Mouse (Mus musculus): ENCODE measurements around the gene Ak2. TPM values are rescaled to one million over a fixed set of nuclear protein-coding genes. Genes with fewer than 3 reads are reported as not detected.

Ak2 gene
- polyA plus RNA-seq, 1 experiment from 2014 or later = 173 TPM

DNA sequence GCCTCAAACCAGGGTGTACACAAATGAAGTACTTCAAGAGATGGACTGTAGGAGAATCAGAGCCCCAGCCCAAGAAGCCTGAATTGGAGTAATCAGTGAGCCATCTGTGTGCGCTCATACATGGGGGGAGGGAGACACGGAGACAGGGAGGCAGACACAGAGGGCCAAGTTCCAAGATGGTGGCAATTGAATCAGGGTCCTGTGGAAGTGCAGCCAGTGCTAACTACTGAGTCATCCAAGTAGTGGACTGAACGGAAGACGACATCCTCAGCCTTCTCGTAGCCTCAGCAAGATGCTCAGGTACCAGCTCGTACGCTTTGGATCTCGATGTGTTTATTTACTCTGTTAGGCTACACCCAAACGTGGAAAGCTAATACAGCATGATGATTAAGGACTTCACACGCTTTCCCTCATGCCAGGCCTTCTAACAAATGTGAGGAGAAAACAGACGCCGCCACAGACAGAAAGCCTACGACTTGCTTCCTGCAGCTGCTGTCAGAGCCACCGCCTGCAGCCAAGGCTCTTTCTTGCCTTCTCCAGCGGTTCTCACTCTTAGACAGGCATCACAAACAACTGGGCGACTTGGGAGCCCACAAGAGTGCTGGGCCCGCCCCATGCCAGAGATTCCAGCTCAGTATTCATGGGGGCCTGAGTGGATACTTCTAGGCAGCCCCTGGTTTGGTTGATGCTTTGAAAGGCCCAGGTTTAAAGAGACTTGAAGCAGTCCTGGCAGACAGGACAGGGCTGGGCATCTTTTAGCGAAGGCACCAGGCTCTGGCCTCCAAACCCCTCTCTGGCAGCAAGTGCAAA is 21.9 kb upstream of the Ak2 start:
- H3K4me2 ChIP-seq (ENCODE audit: low read depth, low read length) = 0 out of 2 replicates have a peak overlapping the region, but pooled peaks have one; percentile 10
- peak; percentile 29 for ATAC-seq (ENCODE audit: low read depth)
- H3K4me3 ChIP-seq (ENCODE audit: low read length) = no peak overlapping the region
- no peaks in the 10 kb centered on the region for H3K36me3 ChIP-seq (ENCODE audit: control insufficient read depth, insufficient read depth, low read length)
- H3K9ac ChIP-seq (ENCODE audit: low read length) = no peak overlapping the region
- H3K27ac ChIP-seq (ENCODE audit: low read length) = peak overlapping the region; percentile 65
- WGBS = 34% methylated on average over 18 of the region's 18 CpGs
- peaks cover 32% of the 10 kb centered on the region for H3K4me1 ChIP-seq (replicated peaks; ENCODE audit: control insufficient read depth, insufficient read depth, low read length)
- H3K27me3 ChIP-seq (ENCODE audit: control insufficient read depth, insufficient read depth, low read depth, low read length) = no peaks in the 10 kb centered on the region
- no peaks in the 10 kb centered on the region for H3K9me3 ChIP-seq (ENCODE audit: control insufficient read depth, low read length)

DNA sequence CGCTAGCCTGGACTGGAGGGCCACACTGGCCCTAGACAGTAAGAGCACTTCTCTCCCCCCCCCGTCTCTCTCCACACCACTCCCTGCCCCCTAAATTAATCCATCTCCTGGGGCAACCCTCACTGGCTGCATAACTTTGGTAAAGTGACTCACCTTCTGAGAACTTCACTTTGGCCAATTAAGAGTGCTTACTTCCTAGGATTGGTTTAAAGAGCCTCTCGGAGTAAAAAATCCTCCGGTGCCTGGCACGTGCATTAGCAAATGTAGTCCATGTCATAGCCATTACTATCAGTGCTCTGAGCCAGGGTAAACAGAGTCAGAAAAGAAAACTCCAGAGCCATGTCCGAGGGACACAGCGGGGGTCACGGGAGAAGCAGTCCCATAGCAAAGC is 21.3 kb upstream of the Ak2 start:
- WGBS = 56% methylated on average over 7 of the region's 8 CpGs
- peak overlapping the region; percentile 65 for H3K27ac ChIP-seq (ENCODE audit: low read length)

DNA sequence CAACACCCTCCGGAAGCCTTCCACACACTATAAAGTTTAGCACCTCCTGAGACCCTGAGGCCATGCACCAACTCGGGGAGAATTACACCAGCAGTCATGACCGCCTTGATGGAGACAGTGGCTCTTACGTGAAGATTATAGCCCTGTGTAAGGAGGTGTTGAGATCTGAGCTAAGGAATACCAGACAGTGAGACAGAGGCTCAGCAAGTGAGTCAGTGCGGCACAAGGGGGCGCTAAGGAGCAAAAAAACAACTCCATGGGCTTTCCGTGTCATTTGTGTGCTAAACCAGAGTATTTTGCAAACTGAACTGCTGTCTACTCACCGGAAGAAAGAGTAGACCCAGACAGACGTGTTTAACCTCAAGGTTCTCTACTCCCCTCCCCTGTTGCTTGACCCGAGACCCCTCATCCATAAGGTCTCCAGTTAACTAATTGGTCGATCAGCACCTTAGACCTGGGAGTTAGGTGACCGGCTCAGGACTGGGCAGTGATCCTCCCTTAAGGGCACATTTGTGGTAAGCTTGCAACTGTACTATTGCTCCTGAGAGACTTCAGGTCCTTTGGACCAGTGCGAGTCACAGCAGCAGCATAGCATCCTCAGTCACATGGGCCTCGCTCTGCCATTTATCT is 20.6 kb upstream of the Ak2 start:
- H3K4me3 ChIP-seq (ENCODE audit: low read length) = no peak overlapping the region
- 41% methylated on average over 14 of the region's 14 CpGs for WGBS
- no peak overlapping the region for H3K4me2 ChIP-seq (ENCODE audit: low read depth, low read length)
- no peak overlapping the region for H3K9ac ChIP-seq (ENCODE audit: low read length)
- H3K4me1 ChIP-seq (replicated peaks; ENCODE audit: control insufficient read depth, insufficient read depth, low read length) = peaks cover 32% of the 10 kb centered on the region
- H3K27ac ChIP-seq (ENCODE audit: low read length) = no peak overlapping the region; the same call in 1 of the 2 replicates
- H3K27me3 ChIP-seq (ENCODE audit: control insufficient read depth, insufficient read depth, low read depth, low read length) = no peaks in the 10 kb centered on the region
- no peaks in the 10 kb centered on the region for H3K9me3 ChIP-seq (ENCODE audit: control insufficient read depth, low read length)
- ATAC-seq (ENCODE audit: low read depth) = peak; percentile 26; the same call in 1 of the 2 replicates
- no peaks in the 10 kb centered on the region for H3K36me3 ChIP-seq (ENCODE audit: control insufficient read depth, insufficient read depth, low read length)

More for the DNA sequence above, 21.3 kb upstream of the Ak2 start:
- H3K9me3 ChIP-seq (ENCODE audit: control insufficient read depth, low read length) = no peaks in the 10 kb centered on the region
- H3K4me3 ChIP-seq (ENCODE audit: low read length) = no peak overlapping the region
- no peaks in the 10 kb centered on the region for H3K27me3 ChIP-seq (ENCODE audit: control insufficient read depth, insufficient read depth, low read depth, low read length)
- H3K4me2 ChIP-seq (ENCODE audit: low read depth, low read length) = no peak overlapping the region
- H3K9ac ChIP-seq (ENCODE audit: low read length) = no peak overlapping the region
- H3K36me3 ChIP-seq (ENCODE audit: control insufficient read depth, insufficient read depth, low read length) = no peaks in the 10 kb centered on the region
- ATAC-seq (ENCODE audit: low read depth) = peak; percentile 34
- peaks cover 32% of the 10 kb centered on the region for H3K4me1 ChIP-seq (replicated peaks; ENCODE audit: control insufficient read depth, insufficient read depth, low read length)

DNA sequence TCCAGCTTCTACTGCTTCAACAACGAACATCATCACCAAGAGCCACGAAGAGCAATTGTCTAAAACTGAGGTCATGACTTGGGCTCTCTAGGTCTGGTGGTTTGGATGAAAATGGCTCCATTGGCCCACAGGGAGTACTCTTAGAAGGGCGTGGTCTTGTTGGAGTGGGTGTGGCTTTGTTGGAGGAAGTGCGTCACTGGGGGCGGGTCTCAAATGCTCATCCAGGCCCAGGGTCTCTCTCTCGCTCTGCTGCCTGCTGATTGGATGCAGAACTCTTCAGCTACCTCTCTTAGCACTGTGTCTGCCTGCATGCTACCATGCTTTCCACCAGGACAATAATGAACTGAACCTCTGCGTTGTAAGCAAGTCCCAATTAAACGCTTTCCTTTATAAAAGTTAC is 17.1 kb upstream of the Ak2 start:
- Histone ChIP-seq H3K9me3 (ENCODE audit: control insufficient read depth, low read length) (no peaks in the 10 kb centered on the region), H3K4me3 (ENCODE audit: low read length) (no peak overlapping the region), H3K36me3 (ENCODE audit: control insufficient read depth, insufficient read depth, low read length) (no peaks in the 10 kb centered on the region), H3K4me2 (ENCODE audit: low read depth, low read length) (no peak overlapping the region), H3K27me3 (ENCODE audit: control insufficient read depth, insufficient read depth, low read depth, low read length) (no peaks in the 10 kb centered on the region), H3K9ac (ENCODE audit: low read length) (no peak overlapping the region), H3K27ac (ENCODE audit: low read length) (no peak overlapping the region), H3K4me1 (replicated peaks; ENCODE audit: control insufficient read depth, insufficient read depth, low read length) (peaks cover 11% of the 10 kb centered on the region)
- WGBS = 83% methylated on average over 8 of the region's 8 CpGs
- ATAC-seq (ENCODE audit: low read depth) = no peak

DNA sequence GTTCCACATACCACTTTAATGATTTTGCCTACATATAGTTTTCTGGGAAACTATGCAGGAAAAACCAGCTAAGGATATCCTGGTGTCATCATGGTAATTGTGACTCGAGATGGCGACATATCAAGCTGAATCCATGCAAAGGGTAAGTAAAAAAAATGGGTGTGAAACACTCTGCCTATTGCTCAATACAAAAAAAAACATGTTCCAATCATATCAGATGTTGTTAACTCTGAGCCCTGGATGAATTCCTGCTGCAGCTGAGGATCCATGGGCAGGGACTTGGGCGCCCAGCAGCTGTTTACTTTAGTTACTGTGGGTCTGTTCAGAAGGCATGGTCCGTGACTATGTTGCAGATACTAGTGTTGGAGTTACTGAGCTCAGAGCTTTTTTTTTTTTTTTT is 15.2 kb upstream of the Ak2 start:
- no peak overlapping the region for H3K4me3 ChIP-seq (ENCODE audit: low read length)
- no peaks in the 10 kb centered on the region for H3K9me3 ChIP-seq (ENCODE audit: control insufficient read depth, low read length)
- no peak overlapping the region for H3K4me2 ChIP-seq (ENCODE audit: low read depth, low read length)
- H3K27me3 ChIP-seq (ENCODE audit: control insufficient read depth, insufficient read depth, low read depth, low read length) = no peaks in the 10 kb centered on the region
- H3K4me1 ChIP-seq (replicated peaks; ENCODE audit: control insufficient read depth, insufficient read depth, low read length) = no peaks in the 10 kb centered on the region; the same call in 1 of the 2 replicates
- H3K9ac ChIP-seq (ENCODE audit: low read length) = no peak overlapping the region
- WGBS = 67% methylated on average over 4 of the region's 4 CpGs
- no peaks in the 10 kb centered on the region for H3K36me3 ChIP-seq (ENCODE audit: control insufficient read depth, insufficient read depth, low read length)
- no peak for ATAC-seq (ENCODE audit: low read depth)
- no peak overlapping the region for H3K27ac ChIP-seq (ENCODE audit: low read length)

GRCm38 (mm10) chr4:128977217-128977616 is 14.5 kb upstream of the Ak2 start:
- 62% methylated on average over 3 of the region's 3 CpGs for WGBS
- no peak overlapping the region for H3K9ac ChIP-seq (ENCODE audit: low read length)
- no peaks in the 10 kb centered on the region for H3K27me3 ChIP-seq (ENCODE audit: control insufficient read depth, insufficient read depth, low read depth, low read length)
- no peaks in the 10 kb centered on the region; the same call in 1 of the 2 replicates for H3K4me1 ChIP-seq (replicated peaks; ENCODE audit: control insufficient read depth, insufficient read depth, low read length)
- no peak overlapping the region for H3K4me2 ChIP-seq (ENCODE audit: low read depth, low read length)
- no peaks in the 10 kb centered on the region for H3K36me3 ChIP-seq (ENCODE audit: control insufficient read depth, insufficient read depth, low read length)
- no peak overlapping the region for H3K4me3 ChIP-seq (ENCODE audit: low read length)
- H3K27ac ChIP-seq (ENCODE audit: low read length) = no peak overlapping the region
- ATAC-seq (ENCODE audit: low read depth) = no peak
- H3K9me3 ChIP-seq (ENCODE audit: control insufficient read depth, low read length) = no peaks in the 10 kb centered on the region

DNA sequence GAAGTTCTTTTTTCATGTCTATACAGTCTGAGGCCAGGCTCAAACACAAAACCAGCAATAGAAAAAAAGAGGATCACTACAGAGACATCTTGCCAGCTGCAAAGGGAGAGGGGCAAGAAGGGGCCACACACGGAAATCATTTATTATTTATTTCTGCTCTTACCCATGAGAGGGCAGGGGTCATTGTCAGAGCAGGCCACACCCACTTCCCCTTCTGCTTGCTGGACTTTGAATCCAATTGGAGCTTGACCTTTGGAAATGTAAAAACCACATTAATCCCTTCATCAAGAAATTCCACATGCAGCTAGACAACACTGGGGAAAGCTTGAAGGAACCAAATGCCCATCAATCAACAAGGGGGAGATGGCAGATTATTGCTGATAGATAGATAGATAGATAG is 13.1 kb upstream of the Ak2 start:
- peaks cover 2% of the 10 kb centered on the region for H3K4me1 ChIP-seq (replicated peaks; ENCODE audit: control insufficient read depth, insufficient read depth, low read length)
- no peak overlapping the region for H3K4me2 ChIP-seq (ENCODE audit: low read depth, low read length)
- H3K27ac ChIP-seq (ENCODE audit: low read length) = no peak overlapping the region
- H3K27me3 ChIP-seq (ENCODE audit: control insufficient read depth, insufficient read depth, low read depth, low read length) = no peaks in the 10 kb centered on the region
- H3K9ac ChIP-seq (ENCODE audit: low read length) = no peak overlapping the region
- H3K9me3 ChIP-seq (ENCODE audit: control insufficient read depth, low read length) = no peaks in the 10 kb centered on the region
- ATAC-seq (ENCODE audit: low read depth) = no peak
- WGBS = 24% methylated on average over 1 of the region's 1 CpGs
- H3K36me3 ChIP-seq (ENCODE audit: control insufficient read depth, insufficient read depth, low read length) = no peaks in the 10 kb centered on the region
- no peak overlapping the region for H3K4me3 ChIP-seq (ENCODE audit: low read length)

GRCm38 (mm10) chr4:128980890-128981832 is 10.6 kb upstream of the Ak2 start:
- no peak overlapping the region for H3K9ac ChIP-seq (ENCODE audit: low read length)
- 70% methylated on average over 12 of the region's 12 CpGs for WGBS
- no peak for ATAC-seq (ENCODE audit: low read depth)
- H3K9me3 ChIP-seq (ENCODE audit: control insufficient read depth, low read length) = no peaks in the 10 kb centered on the region
- peaks cover 5% of the 10 kb centered on the region for H3K4me1 ChIP-seq (replicated peaks; ENCODE audit: control insufficient read depth, insufficient read depth, low read length)
- H3K27ac ChIP-seq (ENCODE audit: low read length) = no peak overlapping the region
- no peak overlapping the region for H3K4me3 ChIP-seq (ENCODE audit: low read length)
- no peaks in the 10 kb centered on the region for H3K27me3 ChIP-seq (ENCODE audit: control insufficient read depth, insufficient read depth, low read depth, low read length)
- H3K4me2 ChIP-seq (ENCODE audit: low read depth, low read length) = no peak overlapping the region
- no peaks in the 10 kb centered on the region for H3K36me3 ChIP-seq (ENCODE audit: control insufficient read depth, insufficient read depth, low read length)

GRCm38 (mm10) chr4:128981833-128982180 is 10.0 kb upstream of the Ak2 start:
- no peaks in the 10 kb centered on the region for H3K27me3 ChIP-seq (ENCODE audit: control insufficient read depth, insufficient read depth, low read depth, low read length)
- no peaks in the 10 kb centered on the region for H3K36me3 ChIP-seq (ENCODE audit: control insufficient read depth, insufficient read depth, low read length)
- H3K4me2 ChIP-seq (ENCODE audit: low read depth, low read length) = no peak overlapping the region
- 69% methylated on average over 11 of the region's 11 CpGs for WGBS
- no peak for ATAC-seq (ENCODE audit: low read depth)
- no peak overlapping the region for H3K27ac ChIP-seq (ENCODE audit: low read length)
- no peak overlapping the region for H3K9ac ChIP-seq (ENCODE audit: low read length)
- peaks cover 5% of the 10 kb centered on the region for H3K4me1 ChIP-seq (replicated peaks; ENCODE audit: control insufficient read depth, insufficient read depth, low read length)
- H3K4me3 ChIP-seq (ENCODE audit: low read length) = no peak overlapping the region
- no peaks in the 10 kb centered on the region for H3K9me3 ChIP-seq (ENCODE audit: control insufficient read depth, low read length)

Measured in lung, embryonic 16.5 days (tissue).